Comparison of ENCODE assay signal across 19 mouse cellular contexts in genomic region chr11:6017484-6018140, GRCm38 (mm10). TPM values are rescaled to one million over a fixed set of nuclear protein-coding genes. Genes with fewer than 3 reads are reported as not detected.
DNase-seq lines count a peak whose midpoint lies in the region; ATAC-seq and TF ChIP-seq lines count a peak whose summit lies in the region.
"Had no signal": no experiment of that assay in that cellular context is flagged by ENCODE, and none has a peak within 500 bp of the region (broad histone marks: within the 10 kb centered on the region; RNA-seq: fewer than 3 reads in every experiment).

No protein-coding gene starts in this region.

- peak; percentile 69 for DNase-seq in cerebellum, adult 11-12 months
- no peak for DNase-seq in cerebellum, adult 9-11 months
- DNase-seq in spleen, adult 2 months (ENCODE audit: low read depth in 1 of 2, low spot score in 2 of 2): no peak
- no peak for DNase-seq in spleen, postnatal 10 days (ENCODE audit: low spot score in 2 of 2)
- peak; percentile 39 for DNase-seq in splenic B cell, adult 2 months (ENCODE audit: low read depth, low spot score)
- DNase-seq in retina, postnatal 1 day: no peak
- DNase-seq in embryonic facial prominence, embryonic 10.5 days (ENCODE audit: low spot score): no peak
- DNase-seq: adrenal gland, postnatal 25 days; embryo, embryonic 11 days; gastrocnemius, postnatal 10 days; heart, postnatal 4 days; right cerebral cortex, postnatal 25 days had no signal

- H3K4me3 ChIP-seq in spleen, adult 2 months (ENCODE audit: extremely low read depth, insufficient read depth, insufficient read length): no peak overlapping the region
- H3K4me3 ChIP-seq in midbrain, embryonic 16.5 days (ENCODE audit: low read depth, low read length): no peak overlapping the region
- no peak overlapping the region for H3K4me3 ChIP-seq in embryonic facial prominence, embryonic 10.5 days
- H3K4me3 ChIP-seq: forebrain, embryonic 13.5 days; heart, embryonic 12.5 days; limb, embryonic 15.5 days; midbrain, embryonic 12.5 days; myocyte had no signal

- H3K9me3 ChIP-seq in midbrain, embryonic 16.5 days (replicated peaks; ENCODE audit: control insufficient read depth, low read length, poor library complexity, severe bottlenecking): no peaks in the 10 kb centered on the region
- no peaks in the 10 kb centered on the region for H3K9me3 ChIP-seq in embryonic facial prominence, embryonic 10.5 days
- H3K9me3 ChIP-seq: forebrain, embryonic 13.5 days; heart, embryonic 12.5 days; limb, embryonic 15.5 days; midbrain, embryonic 12.5 days had no signal

- no peaks in the 10 kb centered on the region for H3K27me3 ChIP-seq in spleen, adult 2 months (ENCODE audit: control insufficient read depth, insufficient read depth, low read length)
- 0 out of 2 replicates have a peak, but pooled peaks cover 2% of the 10 kb centered on the region for H3K27me3 ChIP-seq in splenic B cell, adult 2 months (ENCODE audit: control insufficient read depth, insufficient read depth, low read length, poor library complexity, severe bottlenecking)
- no peaks in the 10 kb centered on the region for H3K27me3 ChIP-seq in midbrain, embryonic 16.5 days (ENCODE audit: control insufficient read depth, insufficient read depth, low read depth, low read length)
- no peaks in the 10 kb centered on the region; the same call in 1 of the 2 replicates for H3K27me3 ChIP-seq in embryonic facial prominence, embryonic 10.5 days (replicated peaks; ENCODE audit: low read depth, poor library complexity, severe bottlenecking)
- H3K27me3 ChIP-seq: forebrain, embryonic 13.5 days; limb, embryonic 15.5 days; midbrain, embryonic 12.5 days had no signal

- H3K36me3 ChIP-seq in spleen, adult 2 months (ENCODE audit: control insufficient read depth, insufficient read depth, low read length): peaks cover 8% of the 10 kb centered on the region; the same call in 1 of the 2 replicates
- peaks cover 1% of the 10 kb centered on the region; the same call in 1 of the 2 replicates for H3K36me3 ChIP-seq in splenic B cell, adult 2 months (ENCODE audit: control insufficient read depth, insufficient read depth, low read length, poor library complexity, severe bottlenecking)
- H3K36me3 ChIP-seq in midbrain, embryonic 16.5 days (ENCODE audit: control insufficient read depth, insufficient read depth, low read length): no peaks in the 10 kb centered on the region; the same call in 1 of the 2 replicates
- no peaks in the 10 kb centered on the region for H3K36me3 ChIP-seq in embryonic facial prominence, embryonic 10.5 days (replicated peaks)
- H3K36me3 ChIP-seq: heart, embryonic 12.5 days; limb, embryonic 15.5 days; midbrain, embryonic 12.5 days had no signal

- 54% methylated on average over 11 of the region's 11 CpGs for WGBS in spleen, adult 2 months
- WGBS in midbrain, embryonic 16.5 days: 67% methylated on average over 10 of the region's 11 CpGs
- 65% methylated on average over 11 of the region's 11 CpGs for WGBS in embryonic facial prominence, embryonic 10.5 days

- TF ChIP-seq CTCF in spleen, adult 2 months (IDR thresholded peaks at IDR 0.05; ENCODE audit: extremely low read depth, insufficient read depth, insufficient read length, insufficient replicate concordance): no peak

- H3K4me2 ChIP-seq in midbrain, embryonic 16.5 days (ENCODE audit: low read length): no peak overlapping the region
- H3K4me2 ChIP-seq: forebrain, embryonic 13.5 days; heart, embryonic 12.5 days; limb, embryonic 15.5 days; midbrain, embryonic 12.5 days had no signal

- ATAC-seq in midbrain, embryonic 16.5 days: no peak
- ATAC-seq: forebrain, embryonic 13.5 days had no signal

- H3K9ac ChIP-seq in midbrain, embryonic 16.5 days (ENCODE audit: low read depth, low read length): no peak overlapping the region
- H3K9ac ChIP-seq: forebrain, embryonic 13.5 days; heart, embryonic 12.5 days; limb, embryonic 15.5 days; midbrain, embryonic 12.5 days had no signal

- H3K27ac ChIP-seq in spleen, adult 2 months (ENCODE audit: insufficient read depth, low read length): peak overlapping the region; percentile 78
- H3K27ac ChIP-seq in midbrain, embryonic 16.5 days (ENCODE audit: low read length): no peak overlapping the region
- H3K27ac ChIP-seq in embryonic facial prominence, embryonic 10.5 days (replicated peaks): no peak overlapping the region
- H3K27ac ChIP-seq: forebrain, embryonic 13.5 days; limb, embryonic 15.5 days; macrophage; midbrain, embryonic 12.5 days had no signal

- H3K4me1 ChIP-seq in spleen, adult 2 months (ENCODE audit: control insufficient read depth, insufficient read depth, insufficient read length): peaks cover 25% of the 10 kb centered on the region; the same call in 1 of the 2 replicates
- H3K4me1 ChIP-seq in midbrain, embryonic 16.5 days (ENCODE audit: control insufficient read depth, insufficient read depth, low read length): no peaks in the 10 kb centered on the region
- peaks cover 4% of the 10 kb centered on the region; the same call in 1 of the 2 replicates for H3K4me1 ChIP-seq in embryonic facial prominence, embryonic 10.5 days
- H3K4me1 ChIP-seq: heart, embryonic 12.5 days; midbrain, embryonic 12.5 days had no signal

- TF ChIP-seq POLR2A in spleen, adult 2 months (IDR thresholded peaks at IDR 0.05; ENCODE audit: low read depth, low read length): no peak

RNA-seq across cellular contexts. Expression of gene Camk2b, which starts 48.5 kb away (rescaled TPM):
- polyA plus RNA-seq in spleen, adult 2 months (2012; rRNA removed): 0.50 and 7.8 TPM in 2 replicates
- polyA plus RNA-seq in midbrain, embryonic 16.5 days (2015; fragmentation: Nextera tagmentation; extraction: Ambion mirVana): 150 and 163 TPM in 2 replicates
- polyA plus RNA-seq in embryonic facial prominence, embryonic 10.5 days (2016; fragmentation: Nextera tagmentation; extraction: Ambion mirVana): 0.75 and 1.6 TPM in 2 replicates

Comparison
In these comparisons a context has a peak if more than half of its experiments do, and no peak if none do; other contexts are left out.
1. DNase-seq: peak in cerebellum, adult 11-12 months (single experiment) and splenic B cell, adult 2 months (single experiment); none in cerebellum, adult 9-11 months (single experiment), spleen, adult 2 months (0 of 2), spleen, postnatal 10 days (0 of 2), retina, postnatal 1 day (single experiment) and embryonic facial prominence, embryonic 10.5 days (single experiment).
2. RNA of gene Camk2b, which starts 48.5 kb away (polyA plus RNA-seq): 150 to 163 TPM in midbrain, embryonic 16.5 days; 0.50 to 7.8 TPM in spleen, adult 2 months and 0.75 to 1.6 TPM in embryonic facial prominence, embryonic 10.5 days; every median in the first group is over 10 times any median in the second.